Mouse (Mus musculus) kidney, adult 2 months (tissue): ENCODE measurements around the gene 1700067P10Rik.

Source experiments
- CTCF ChIP-seq: fragments of 200-500 bp; conservative IDR thresholded peaks from 2 replicates; pipeline ENCODE4 v1.5.1; 2011; ENCODE audit warnings: low read depth, mild to moderate bottlenecking, control low read depth, low read length, moderate library complexity, mixed read lengths; ENCODE audit not compliant: insufficient read depth, insufficient read length
- POLR2A ChIP-seq: fragments of 200-500 bp; IDR thresholded peaks from one replicate; pipeline ENCODE4 v1.6.1; 2011; ENCODE audit warnings: low read depth, low read length, control low read depth

DNA sequence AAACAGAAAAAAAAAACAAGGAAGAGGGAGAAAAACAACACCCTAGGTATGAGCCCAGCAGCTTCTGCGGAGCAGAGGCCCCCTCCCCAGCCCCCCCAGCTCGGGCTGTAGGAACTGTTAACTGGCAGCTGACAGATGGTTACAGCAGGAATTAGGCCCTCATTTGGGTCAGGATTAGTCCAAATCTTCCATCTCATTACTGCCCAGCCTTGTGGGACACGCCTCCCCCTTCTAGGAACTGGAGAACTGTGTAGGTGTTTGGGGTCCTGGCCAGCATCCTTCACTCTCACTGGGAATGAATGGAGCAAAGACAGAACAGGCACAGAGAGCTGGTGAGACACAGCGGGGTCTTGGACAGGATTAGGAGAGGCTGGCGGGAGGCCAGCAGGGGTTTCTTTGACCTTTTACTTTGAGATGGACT lies 24.0 kb upstream of the 1700067P10Rik start:
- TF ChIP-seq CTCF (no peak), POLR2A (no peak)
